Comparison of ENCODE assay signal across 7 mouse cellular contexts in genomic region chr4:124751300-124752250, GRCm38 (mm10). TPM values are rescaled to one million over a fixed set of nuclear protein-coding genes. Genes with fewer than 3 reads are reported as not detected.
DNase-seq lines count a peak whose midpoint lies in the region; ATAC-seq and TF ChIP-seq lines count a peak whose summit lies in the region.

No protein-coding gene starts in this region.

- no peaks in the 10 kb centered on the region for H3K27me3 ChIP-seq in intestine, postnatal 0 days (replicated peaks; ENCODE audit: control insufficient read depth, insufficient read depth, low read length)
- H3K27me3 ChIP-seq in midbrain, embryonic 12.5 days, result peaks cover 14% of the 10 kb centered on the region
- no peaks in the 10 kb centered on the region for H3K27me3 ChIP-seq in small intestine, adult 2 months (ENCODE audit: control insufficient read depth, insufficient read depth, low read length)

- peak; percentile 98 for DNase-seq in adrenal gland, adult 8-10 months
- peak; percentile 98 for DNase-seq in embryo, embryonic 9.5 days (ENCODE audit: extremely low spot score)
- peak; percentile 78 for DNase-seq in gonadal fat pad, adult 2 months (ENCODE audit: low read depth)
- peak; percentile 97 for DNase-seq in left cerebral cortex, postnatal 4 days

- ATAC-seq in intestine, postnatal 0 days, result peak; percentile 97
- ATAC-seq in midbrain, embryonic 12.5 days (ENCODE audit: low FRiP score, low read depth), result peak; percentile 99

- H3K27ac ChIP-seq in intestine, postnatal 0 days (ENCODE audit: low read depth, low read length), result peak overlapping the region; percentile 78
- H3K27ac ChIP-seq in midbrain, embryonic 12.5 days (replicated peaks), result no peak overlapping the region
- peak overlapping the region; percentile 71 for H3K27ac ChIP-seq in small intestine, adult 2 months (ENCODE audit: insufficient read depth, low read depth, low read length)

- TF ChIP-seq CTCF in intestine, postnatal 0 days (IDR thresholded peaks at IDR 0.05; ENCODE audit: low read depth), result peak; percentile 29; the same call in 1 of the 2 replicates
- TF ChIP-seq CTCF in small intestine, adult 2 months (IDR thresholded peaks at IDR 0.05; ENCODE audit: extremely low read depth, insufficient read length, insufficient replicate concordance, low read depth, low read length), result no peak

- peaks cover under 1% of the 10 kb centered on the region; the same call in 1 of the 2 replicates for H3K36me3 ChIP-seq in intestine, postnatal 0 days (ENCODE audit: control insufficient read depth, insufficient read depth)
- no peaks in the 10 kb centered on the region; the same call in 1 of the 2 replicates for H3K36me3 ChIP-seq in midbrain, embryonic 12.5 days
- no peaks in the 10 kb centered on the region for H3K36me3 ChIP-seq in small intestine, adult 2 months (ENCODE audit: control insufficient read depth, insufficient read depth, low read length)

- intact Hi-C loops in left cerebral cortex, postnatal 4 days (cut with DNase I), result no loop called here

- TF ChIP-seq POLR2A in small intestine, adult 2 months (IDR thresholded peaks at IDR 0.05; ENCODE audit: low read depth, low read length), result peak; percentile 82

- H3K4me1 ChIP-seq in intestine, postnatal 0 days (replicated peaks; ENCODE audit: control insufficient read depth, insufficient read depth, low read length), result peaks cover 5% of the 10 kb centered on the region; the same call in 1 of the 2 replicates
- H3K4me1 ChIP-seq in midbrain, embryonic 12.5 days, result peaks cover 16% of the 10 kb centered on the region
- H3K4me1 ChIP-seq in small intestine, adult 2 months (ENCODE audit: control insufficient read depth, insufficient read depth, insufficient read length, low read length), result peaks cover 26% of the 10 kb centered on the region; the same call in 1 of the 2 replicates

- peak overlapping the region; percentile 82 for H3K4me2 ChIP-seq in intestine, postnatal 0 days (replicated peaks; ENCODE audit: low read depth)
- H3K4me2 ChIP-seq in midbrain, embryonic 12.5 days (replicated peaks), result peak overlapping the region; percentile 92

- peak overlapping the region; percentile 78 for H3K4me3 ChIP-seq in intestine, postnatal 0 days (ENCODE audit: low read depth, low read length)
- H3K4me3 ChIP-seq in midbrain, embryonic 12.5 days, result peak overlapping the region; percentile 74
- peak overlapping the region; percentile 88 for H3K4me3 ChIP-seq in small intestine, adult 2 months (ENCODE audit: low read depth, low read length)

- H3K9ac ChIP-seq in intestine, postnatal 0 days (ENCODE audit: low read depth, low read length), result peak overlapping the region; percentile 72
- peak overlapping the region; percentile 77 for H3K9ac ChIP-seq in midbrain, embryonic 12.5 days (replicated peaks)

- whole genome bisulfite sequencing in intestine, postnatal 0 days, result under 1% methylated on average over 74 of the region's 75 CpGs
- WGBS in midbrain, embryonic 12.5 days, result under 1% methylated on average over 75 of the region's 75 CpGs
- under 1% methylated on average over 75 of the region's 75 CpGs for WGBS in small intestine, adult 2 months

- H3K9me3 ChIP-seq in intestine, postnatal 0 days (ENCODE audit: control insufficient read depth), result no peaks in the 10 kb centered on the region
- no peaks in the 10 kb centered on the region for H3K9me3 ChIP-seq in midbrain, embryonic 12.5 days

RNA-seq across cellular contexts. Expression of gene Inpp5b, which starts 9.9 kb away (rescaled TPM):
- 10 to 100 TPM; 24.9 to 36.2 (median 29.7) TPM for total RNA-seq in adrenal gland, adult 8-10 months (2022)
- polyA plus RNA-seq in gonadal fat pad, adult 2 months (2012; rRNA removed), result 31.5 and 37.5 TPM in 2 replicates
- 22.4 and 23.0 TPM in 2 replicates for polyA plus RNA-seq in intestine, postnatal 0 days (2015; fragmentation: Nextera tagmentation; extraction: Ambion mirVana)
- total RNA-seq in left cerebral cortex, postnatal 4 days (2021), result 10 to 100 TPM; 30.4 to 33.6 TPM
- polyA plus RNA-seq in midbrain, embryonic 12.5 days (2016; fragmentation: Nextera tagmentation; extraction: Ambion mirVana), result 25.2 and 28.8 TPM in 2 replicates
- 21.8 and 26.7 TPM in 2 replicates for polyA plus RNA-seq in small intestine, adult 2 months (2012; rRNA removed)

RNA-seq across cellular contexts. Expression of gene Sf3a3, which starts 37.0 kb away (rescaled TPM):
- total RNA-seq in adrenal gland, adult 8-10 months (2022), result 10 to 100 TPM; 33.5 to 42.5 (median 37.2) TPM
- 14.4 and 16.2 TPM in 2 replicates for polyA plus RNA-seq in gonadal fat pad, adult 2 months (2012; rRNA removed)
- polyA plus RNA-seq in intestine, postnatal 0 days (2015; fragmentation: Nextera tagmentation; extraction: Ambion mirVana), result 45.3 and 45.7 TPM in 2 replicates
- 10 to 100 TPM; 45.9 to 47.3 TPM for total RNA-seq in left cerebral cortex, postnatal 4 days (2021)
- 194 and 195 TPM in 2 replicates for polyA plus RNA-seq in midbrain, embryonic 12.5 days (2016; fragmentation: Nextera tagmentation; extraction: Ambion mirVana)
- polyA plus RNA-seq in small intestine, adult 2 months (2012; rRNA removed), result 3.3 and 7.2 TPM in 2 replicates

RNA-seq across cellular contexts. Expression of gene Mtf1, which starts 50.3 kb away (rescaled TPM):
- 10 to 100 TPM; 24.8 to 33.8 (median 28.5) TPM for total RNA-seq in adrenal gland, adult 8-10 months (2022)
- polyA plus RNA-seq in gonadal fat pad, adult 2 months (2012; rRNA removed), result 6.1 and 6.2 TPM in 2 replicates
- polyA plus RNA-seq in intestine, postnatal 0 days (2015; fragmentation: Nextera tagmentation; extraction: Ambion mirVana), result 10.4 and 11.5 TPM in 2 replicates
- 10 to 100 TPM; 25.0 to 27.2 TPM for total RNA-seq in left cerebral cortex, postnatal 4 days (2021)
- 15.1 and 18.0 TPM in 2 replicates for polyA plus RNA-seq in midbrain, embryonic 12.5 days (2016; fragmentation: Nextera tagmentation; extraction: Ambion mirVana)
- 2.8 and 12.4 TPM in 2 replicates for polyA plus RNA-seq in small intestine, adult 2 months (2012; rRNA removed)

RNA-seq across cellular contexts. Expression of gene Fhl3, which starts 51.1 kb away (rescaled TPM):
- 10 to 100 TPM in 2 of 4 experiments, 1 to 10 TPM in 2; 5.5 to 12.8 (median 8.9) TPM for total RNA-seq in adrenal gland, adult 8-10 months (2022)
- 7.7 and 14.1 TPM in 2 replicates for polyA plus RNA-seq in gonadal fat pad, adult 2 months (2012; rRNA removed)
- 3.8 TPM in 2 replicates for polyA plus RNA-seq in intestine, postnatal 0 days (2015; fragmentation: Nextera tagmentation; extraction: Ambion mirVana)
- total RNA-seq in left cerebral cortex, postnatal 4 days (2021), result 1 to 10 TPM; 4.3 to 4.9 TPM
- 2.6 and 4.1 TPM in 2 replicates for polyA plus RNA-seq in midbrain, embryonic 12.5 days (2016; fragmentation: Nextera tagmentation; extraction: Ambion mirVana)
- 6.8 and 9.2 TPM in 2 replicates for polyA plus RNA-seq in small intestine, adult 2 months (2012; rRNA removed)

RNA-seq across cellular contexts. Expression of gene Utp11, which starts 58.2 kb away (rescaled TPM):
- total RNA-seq in adrenal gland, adult 8-10 months (2022), result 10 to 100 TPM; 31.2 to 40.7 (median 34.4) TPM
- polyA plus RNA-seq in gonadal fat pad, adult 2 months (2012; rRNA removed), result 5.8 and 7.3 TPM in 2 replicates
- 29.6 and 32.3 TPM in 2 replicates for polyA plus RNA-seq in intestine, postnatal 0 days (2015; fragmentation: Nextera tagmentation; extraction: Ambion mirVana)
- 10 to 100 TPM; 16.5 to 20.2 TPM for total RNA-seq in left cerebral cortex, postnatal 4 days (2021)
- 61.9 and 63.0 TPM in 2 replicates for polyA plus RNA-seq in midbrain, embryonic 12.5 days (2016; fragmentation: Nextera tagmentation; extraction: Ambion mirVana)
- polyA plus RNA-seq in small intestine, adult 2 months (2012; rRNA removed), result 0.57 and 0.85 TPM in 2 replicates
